Mouse (Mus musculus): ENCODE data around the gene Setd2.

GRCm38 (mm10) chr9:110620685-110621084 is 88.3 kb downstream of the Setd2 start:
- TF ChIP-seq HCFC1 (IDR thresholded peaks at IDR 0.05; ENCODE audit: borderline replicate concordance, insufficient read depth, low read length), result no peak
- no peak for TF ChIP-seq ZC3H11A (IDR thresholded peaks at IDR 0.05; ENCODE audit: borderline replicate concordance, low read depth, low read length)
- TF ChIP-seq CHD2 (IDR thresholded peaks at IDR 0.05; ENCODE audit: low read depth, low read length), result no peak
